Mouse (Mus musculus) G1E-ER4 (cell line): ENCODE measurements at regions not wholly inside any gene's neighbourhood (a gene's known extent, or its start where the extent isn't known, plus 50 kb on each side); places are given as distances from the start of the nearest gene placed in this dataset.

Source experiments
- GATA1 ChIP-seq: IDR thresholded peaks from one replicate; pipeline ENCODE4 v1.8.0; 2012; ENCODE audit warnings: low read length, inconsistent platforms

DNA sequence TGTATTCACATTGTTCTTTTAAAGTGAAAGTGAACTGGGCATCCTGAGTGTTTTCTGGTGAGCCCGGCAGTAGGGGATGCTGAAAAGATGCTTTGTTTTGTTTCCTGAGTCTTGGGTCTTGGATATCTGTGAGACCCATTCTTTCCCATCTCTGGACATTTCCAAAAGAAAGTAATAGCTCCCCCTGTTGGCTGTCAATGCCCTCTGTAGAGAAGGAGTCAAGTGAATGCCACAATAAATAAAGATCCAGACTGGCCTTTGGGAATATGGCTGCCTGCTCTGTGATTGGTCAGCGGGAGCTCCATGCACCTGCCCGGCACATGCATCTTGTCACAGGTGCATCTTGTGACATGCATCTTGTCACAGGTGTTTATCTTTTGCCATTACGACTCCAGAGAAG, 209.4 kb upstream of the 1700012A03Rik start:
- no peak for TF ChIP-seq GATA1

DNA sequence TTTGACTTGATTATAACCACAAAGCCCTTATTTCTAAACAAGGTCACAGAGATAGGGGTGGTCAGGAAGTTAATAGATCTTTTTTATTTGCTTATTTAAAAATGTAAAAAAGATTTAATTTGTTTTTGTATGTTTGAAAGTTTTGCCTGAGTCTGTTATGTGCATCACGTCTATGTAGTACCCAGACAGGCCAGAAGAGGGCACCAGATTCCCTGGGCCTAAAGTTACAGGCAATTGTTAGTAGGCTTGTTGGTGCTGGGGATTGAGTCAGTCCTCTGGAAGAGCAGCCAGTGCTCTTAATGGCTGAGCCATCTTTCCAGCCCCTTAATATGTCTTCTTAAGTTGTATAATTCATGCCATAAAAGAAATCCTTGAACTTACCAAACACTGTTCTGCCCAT, 211.5 kb upstream of the 1700012A03Rik start:
- no peak for TF ChIP-seq GATA1

DNA sequence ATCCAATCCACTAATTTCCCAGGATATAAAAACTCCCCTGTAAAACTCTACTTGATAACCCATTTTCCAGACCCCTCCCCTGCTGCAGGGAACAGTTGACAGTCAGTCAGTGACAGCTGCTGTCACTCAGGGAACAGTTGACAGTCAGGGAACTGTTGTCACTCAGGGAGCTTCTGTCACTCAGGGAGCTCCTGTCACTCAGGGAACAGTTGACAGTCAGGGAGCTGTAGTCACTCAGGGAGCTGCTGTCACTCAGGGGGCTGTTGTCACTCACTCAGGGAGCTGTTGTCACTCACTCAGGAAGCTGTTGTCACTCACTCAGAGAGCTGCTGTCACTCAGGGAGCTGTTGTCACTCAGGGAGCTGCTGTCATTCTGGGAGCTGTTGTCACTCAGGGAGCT, 214.3 kb upstream of the 1700012A03Rik start:
- no peak for TF ChIP-seq GATA1

DNA sequence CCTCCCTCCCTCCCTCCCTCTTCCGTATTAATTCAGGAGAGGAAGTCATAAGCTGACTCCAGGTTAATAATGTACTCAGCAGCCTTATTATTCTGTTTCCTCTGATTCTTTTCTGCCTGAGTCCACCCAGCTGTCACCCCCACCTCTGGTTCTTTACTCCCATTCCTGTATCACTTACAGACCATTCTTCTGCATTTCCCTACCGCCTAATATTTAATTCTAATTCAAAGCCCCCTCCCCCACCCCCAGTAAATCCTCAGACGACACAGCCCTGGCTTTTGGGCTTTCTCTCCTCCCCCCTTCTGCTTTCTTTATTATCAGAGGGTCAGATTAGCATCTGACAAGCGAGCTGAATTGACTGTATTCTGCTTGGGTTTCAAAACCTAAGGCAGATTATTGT, 215.5 kb upstream of the 1700012A03Rik start:
- no peak for TF ChIP-seq GATA1

DNA sequence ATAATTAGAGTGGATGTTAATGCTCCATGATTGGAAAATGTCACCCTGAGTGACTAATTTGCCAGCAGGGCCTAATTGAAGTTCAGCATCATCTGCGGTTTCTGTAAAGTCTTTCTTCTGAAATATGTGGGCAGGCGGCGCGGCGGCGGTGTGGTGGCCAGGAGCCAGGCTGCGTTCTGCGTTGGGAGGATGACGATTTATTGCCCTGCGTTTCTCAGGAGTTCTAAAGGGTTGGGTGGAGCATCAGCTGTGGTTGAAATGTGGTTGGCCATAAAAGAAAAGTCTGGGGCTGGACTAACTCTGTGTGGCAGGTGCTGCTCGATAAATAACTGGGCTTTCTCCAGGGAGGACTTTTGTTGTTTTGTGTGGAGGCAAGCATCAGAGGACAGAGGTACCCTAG, 219.4 kb upstream of the 1700012A03Rik start:
- TF ChIP-seq GATA1: no peak

DNA sequence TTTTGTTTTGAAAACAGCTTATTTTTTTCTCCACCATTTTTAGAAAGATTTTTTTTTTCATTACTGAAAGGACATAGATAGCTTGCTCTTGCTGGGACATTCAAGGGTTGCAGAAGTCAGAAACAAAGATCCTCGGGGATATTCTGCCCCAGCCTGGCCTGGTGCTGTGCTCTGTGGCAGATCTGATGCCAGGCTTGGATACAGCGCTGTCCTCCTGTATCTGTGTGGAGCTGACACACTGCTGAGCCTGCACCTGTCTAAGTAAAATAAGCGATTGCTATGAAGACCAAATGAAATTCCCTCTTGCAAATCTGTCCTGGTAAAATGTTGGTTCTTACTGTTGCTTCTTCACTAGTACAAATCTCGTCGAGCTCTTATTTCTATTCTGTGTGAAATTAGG, 226.4 kb upstream of the 1700012A03Rik start:
- no peak for TF ChIP-seq GATA1

DNA sequence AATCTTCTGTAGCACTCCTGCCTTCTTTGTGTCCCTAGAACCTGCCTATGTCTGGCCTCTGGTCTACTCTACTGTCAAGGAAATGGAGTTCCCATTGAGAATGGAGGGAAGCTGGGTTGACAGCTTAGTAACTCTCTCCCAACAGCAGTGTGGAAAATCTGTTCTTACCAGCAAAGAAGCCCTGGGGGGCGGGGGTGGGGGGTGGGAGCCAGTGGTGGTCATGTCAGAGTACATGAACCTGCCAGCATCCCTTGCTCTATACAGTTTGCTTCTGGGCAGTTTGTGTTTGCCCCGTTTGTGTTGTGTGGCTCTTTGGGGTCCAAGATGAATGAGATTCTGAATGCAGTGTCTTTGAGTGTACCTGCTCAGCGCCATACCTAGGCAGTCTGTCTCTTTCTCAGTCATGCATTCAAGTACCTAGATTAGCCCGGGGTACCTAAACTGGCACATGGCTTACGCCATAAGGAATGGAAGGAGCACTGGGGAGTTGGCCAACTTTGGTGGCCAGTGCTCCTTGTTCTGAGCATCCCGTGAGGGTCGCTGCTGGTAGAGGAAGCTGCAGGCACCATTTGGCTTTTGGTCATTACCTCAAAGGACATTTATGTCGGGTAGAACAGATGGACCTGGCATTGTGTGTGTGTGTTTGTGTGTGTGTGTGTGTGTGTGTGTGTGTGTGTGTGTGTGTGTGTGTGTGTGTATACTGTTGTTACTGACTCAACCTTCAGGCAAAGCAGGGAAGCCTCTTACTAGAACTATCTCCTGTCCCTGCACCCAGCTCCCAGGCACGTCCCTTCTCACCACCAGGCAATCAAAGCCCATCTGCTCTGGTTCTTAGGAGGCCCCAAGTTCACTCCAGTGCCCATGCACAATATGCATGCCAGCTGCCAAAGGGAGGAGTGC, 227.6 kb upstream of the 1700012A03Rik start:
- no peak for TF ChIP-seq GATA1

DNA sequence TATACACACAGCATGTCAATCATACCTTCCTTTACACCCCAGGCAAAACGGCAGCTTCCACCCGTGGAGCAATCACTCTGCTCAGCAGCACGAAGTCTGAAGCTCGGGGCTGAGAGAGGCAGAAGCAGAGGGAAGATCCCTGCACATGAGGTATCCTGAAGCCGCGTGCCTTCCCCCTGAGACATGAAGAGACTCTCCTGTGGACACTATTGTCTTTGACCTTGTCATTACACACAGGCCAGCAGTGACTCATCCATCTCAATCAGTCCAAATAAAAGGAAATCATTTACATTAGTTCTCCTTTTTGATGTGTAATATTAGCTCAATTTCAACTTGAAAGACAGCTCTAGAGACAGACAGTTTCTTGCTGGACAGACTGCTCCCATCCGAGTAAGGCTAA, 228.4 kb upstream of the 1700012A03Rik start:
- TF ChIP-seq GATA1: no peak

DNA sequence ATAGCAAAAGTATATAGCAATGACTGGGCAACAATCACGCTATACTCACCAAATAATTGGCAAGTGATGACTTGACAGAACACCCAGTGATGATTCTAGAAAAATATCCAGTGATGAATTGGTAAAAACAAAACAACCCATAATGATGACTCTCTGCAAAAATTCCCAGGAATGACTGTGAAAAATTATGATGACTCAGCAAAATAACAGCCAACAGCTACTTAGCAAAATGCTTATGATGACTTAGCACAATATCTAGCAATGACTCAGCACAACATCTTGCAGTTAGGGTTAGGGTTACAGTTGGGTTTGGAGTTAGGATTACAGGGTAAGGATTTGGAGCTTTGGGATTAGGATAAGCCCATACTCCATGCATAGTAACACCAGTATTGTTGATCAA, 232.4 kb upstream of the 1700012A03Rik start:
- no peak for TF ChIP-seq GATA1

DNA sequence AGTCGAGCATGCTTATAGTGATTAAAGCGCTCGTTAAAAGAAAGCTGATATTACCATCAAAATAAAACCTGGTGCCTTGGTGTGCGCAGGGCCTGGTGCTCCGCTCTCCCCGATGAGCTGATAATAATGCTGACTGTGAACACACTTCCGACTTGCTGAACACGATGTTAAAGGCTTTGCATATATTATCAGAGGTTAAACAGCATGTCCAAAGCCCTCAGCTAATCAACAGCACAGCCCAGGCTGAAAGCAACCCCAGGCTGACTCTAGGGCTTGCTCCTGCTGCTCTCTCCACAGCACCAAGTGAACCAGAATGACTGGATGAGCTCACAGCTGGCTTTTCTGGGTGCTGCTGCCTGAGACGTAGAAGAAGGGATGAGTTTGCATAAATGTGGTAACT, 238.2 kb upstream of the 1700012A03Rik start:
- TF ChIP-seq GATA1: no peak

DNA sequence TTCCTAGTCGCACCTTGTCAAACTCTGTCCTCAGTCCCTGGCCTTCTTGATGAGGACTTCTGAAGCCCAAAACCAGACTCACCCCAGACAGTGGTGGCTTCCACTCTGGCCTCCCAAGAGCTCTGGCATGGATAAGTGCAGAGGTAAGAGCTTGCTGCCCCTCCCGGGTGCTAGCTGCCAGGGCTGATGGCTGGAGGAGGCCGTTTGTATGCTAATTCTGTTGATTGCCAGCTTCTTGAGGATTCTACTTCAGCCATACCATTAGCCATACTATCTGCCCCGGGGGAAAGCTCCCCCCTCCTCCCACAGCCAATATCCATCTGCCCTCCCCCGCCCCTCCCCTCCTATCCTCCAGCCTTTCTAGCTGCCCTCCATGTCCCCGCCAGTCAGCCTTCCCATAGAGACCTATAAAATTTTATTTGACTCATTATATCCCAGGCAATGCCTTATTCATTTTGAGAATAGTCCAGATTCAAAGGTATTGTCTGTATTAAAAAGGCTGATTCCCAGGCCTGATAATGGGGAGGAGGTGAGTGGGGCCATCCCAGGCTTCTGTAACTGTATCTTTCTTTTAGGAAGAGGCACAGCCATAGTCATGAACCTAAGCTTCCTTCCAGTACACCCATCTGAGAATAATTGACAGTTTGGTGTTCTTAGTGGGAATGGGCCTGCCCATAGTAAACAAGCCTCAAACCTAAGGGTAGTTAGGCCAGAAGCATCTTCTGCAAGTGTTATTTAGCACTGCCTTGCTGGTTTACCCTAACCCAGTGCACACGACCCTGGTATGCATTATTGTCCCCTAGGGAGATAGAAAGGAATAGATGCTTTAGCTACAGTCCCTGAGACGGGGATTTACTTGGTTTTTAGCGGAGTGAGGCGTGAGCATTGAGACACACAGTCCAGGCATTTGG, 239.2 kb upstream of the 1700012A03Rik start:
- no peak for TF ChIP-seq GATA1

DNA sequence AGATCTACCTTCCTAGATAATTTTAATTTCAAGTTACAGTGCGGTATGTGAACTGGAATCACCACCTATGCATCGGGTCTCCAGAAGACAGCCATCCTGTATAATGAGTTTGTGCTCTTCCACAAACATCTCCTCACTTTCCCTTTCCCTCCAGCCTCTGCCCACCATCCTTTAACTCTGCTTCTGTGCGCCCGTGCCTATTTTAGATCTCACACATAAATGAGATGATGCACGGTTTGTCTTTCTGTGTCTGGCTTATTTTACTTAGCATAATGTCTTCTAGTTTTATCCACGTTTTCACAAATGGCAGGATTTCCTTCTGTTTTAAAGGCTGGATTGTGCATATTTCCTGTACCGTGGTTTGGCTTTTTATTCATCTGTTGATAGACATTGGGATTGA, 227.8 kb upstream of the Podxl start:
- no peak for TF ChIP-seq GATA1

DNA sequence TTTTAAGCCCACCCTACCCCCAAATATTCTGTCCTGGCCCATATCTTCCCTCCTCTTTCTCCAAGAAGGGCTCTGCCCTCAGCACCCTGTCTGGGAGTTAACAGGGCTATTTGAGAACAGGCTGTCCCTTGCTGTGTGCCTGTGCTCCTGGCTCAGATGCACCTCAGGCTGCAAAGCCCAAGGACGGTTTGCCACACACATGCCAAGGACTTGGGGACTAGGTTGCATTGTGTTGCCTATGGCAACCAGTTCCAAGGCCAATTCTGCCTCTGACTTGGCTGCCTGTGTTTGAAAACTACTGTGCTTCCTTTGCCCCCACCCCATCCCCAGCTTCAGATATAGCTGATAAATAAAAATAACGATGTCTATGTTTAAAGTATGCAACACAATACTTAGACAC, 227.1 kb upstream of the Podxl start:
- TF ChIP-seq GATA1: no peak

DNA sequence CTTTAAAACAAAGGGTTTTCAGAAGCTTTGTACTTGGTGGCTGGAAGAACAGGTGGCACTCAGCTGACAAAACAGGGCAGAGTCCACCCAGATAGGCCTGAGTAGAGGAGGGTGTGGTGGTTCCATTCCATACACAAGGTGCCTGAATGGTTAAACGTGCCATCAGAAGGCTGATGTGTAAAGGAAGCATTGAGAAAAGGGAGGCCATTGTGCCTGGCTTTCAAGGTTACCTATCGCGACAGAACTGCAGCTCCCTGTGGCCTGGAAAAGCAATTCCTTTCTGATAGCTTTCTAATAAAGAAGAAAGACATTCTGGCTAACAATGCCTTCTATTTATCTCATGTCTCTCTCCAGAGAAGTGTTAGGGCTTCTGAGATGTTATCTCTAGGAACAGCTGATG, 213.1 kb upstream of the Podxl start:
- no peak for TF ChIP-seq GATA1

DNA sequence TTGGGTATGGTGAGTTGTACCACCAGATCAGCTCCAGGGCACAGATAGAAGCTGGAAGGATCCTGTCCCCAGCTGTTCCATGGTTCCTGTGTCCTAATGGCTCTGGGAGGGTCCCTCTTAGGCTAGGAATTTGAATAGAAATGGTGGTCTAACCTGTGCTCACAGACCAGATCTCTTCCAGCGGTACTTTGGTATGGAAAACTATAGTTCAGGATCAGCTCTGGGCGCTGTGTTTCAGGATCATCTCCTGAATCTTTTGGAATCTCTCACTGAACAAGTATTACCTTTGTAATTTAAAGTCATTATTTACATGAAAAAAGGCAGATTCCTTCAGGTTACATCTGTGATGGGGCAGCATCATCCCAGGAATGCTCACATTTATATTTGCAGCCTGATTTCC, 208.1 kb upstream of the Podxl start:
- no peak for TF ChIP-seq GATA1

DNA sequence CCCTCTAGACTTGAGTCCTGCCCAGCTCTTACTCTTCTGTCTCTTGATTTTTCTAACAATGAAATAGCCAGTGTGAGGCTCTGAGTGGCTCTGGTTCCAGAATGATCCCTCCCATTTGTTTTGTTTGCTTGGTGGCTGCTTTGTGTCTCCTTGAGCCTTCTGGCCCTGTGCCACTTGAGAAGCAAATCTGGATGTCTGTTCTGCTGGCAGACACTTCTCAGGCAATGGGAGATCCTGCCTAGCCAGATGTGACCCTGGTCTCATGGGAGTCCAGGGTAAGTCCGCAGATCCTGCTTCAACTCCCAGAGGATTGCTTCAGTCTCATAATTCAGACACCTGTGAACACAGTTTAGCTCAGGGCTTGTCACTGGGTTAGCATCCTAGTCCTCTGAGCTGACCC, 181.8 kb upstream of the Podxl start:
- TF ChIP-seq GATA1: no peak

DNA sequence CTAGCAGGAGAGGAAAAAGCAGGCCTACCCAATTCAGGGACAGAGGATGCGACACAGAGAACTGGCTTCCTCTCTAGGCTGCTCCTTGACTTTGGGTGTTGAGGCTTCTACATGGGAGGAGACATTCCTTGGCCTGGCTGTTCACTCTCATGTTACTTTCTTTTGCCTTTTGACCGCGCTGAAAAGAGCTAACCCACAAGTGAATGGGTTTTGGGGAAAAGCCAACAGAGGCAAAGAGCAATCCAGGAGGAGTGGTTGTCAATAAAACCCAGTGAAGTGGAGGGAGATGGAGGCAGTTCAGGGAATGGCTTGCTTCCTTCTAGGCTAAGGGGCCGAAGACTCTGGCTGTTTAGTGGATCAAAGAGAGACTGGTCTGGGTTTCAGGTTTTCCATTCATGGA, 167.6 kb upstream of the Podxl start:
- TF ChIP-seq GATA1: no peak

DNA sequence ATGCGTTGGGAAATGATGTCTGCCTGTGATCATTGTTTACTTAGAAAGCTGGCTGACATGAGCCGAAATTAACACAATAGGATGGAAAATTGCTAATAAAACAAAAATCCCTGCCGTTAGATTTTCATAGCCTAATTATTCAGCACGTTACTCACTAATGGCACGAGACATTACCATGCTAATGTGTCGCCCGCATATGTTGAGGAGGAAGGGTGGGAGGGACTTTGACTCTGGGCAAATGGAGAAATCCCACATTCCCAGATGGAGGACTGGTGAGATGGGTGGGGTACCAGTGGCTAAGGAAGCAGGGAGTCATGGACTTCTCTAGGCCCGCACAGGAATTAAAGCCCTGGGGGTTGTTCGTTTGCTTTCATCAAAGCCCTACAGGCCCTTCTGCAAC, 155.8 kb upstream of the Podxl start:
- TF ChIP-seq GATA1: no peak
